Mouse (Mus musculus) left cerebral cortex, adult 9 months (tissue): Measurements from ENCODE around the gene Gm37419.

Experiments
- DNase-seq, 2 experiments: peaks; one replicate each; pipeline ENCODE4 v3.0.0; 2022; ENCODE audit warnings: low spot score in 2 of 2

Gm37419 gene

DNA sequence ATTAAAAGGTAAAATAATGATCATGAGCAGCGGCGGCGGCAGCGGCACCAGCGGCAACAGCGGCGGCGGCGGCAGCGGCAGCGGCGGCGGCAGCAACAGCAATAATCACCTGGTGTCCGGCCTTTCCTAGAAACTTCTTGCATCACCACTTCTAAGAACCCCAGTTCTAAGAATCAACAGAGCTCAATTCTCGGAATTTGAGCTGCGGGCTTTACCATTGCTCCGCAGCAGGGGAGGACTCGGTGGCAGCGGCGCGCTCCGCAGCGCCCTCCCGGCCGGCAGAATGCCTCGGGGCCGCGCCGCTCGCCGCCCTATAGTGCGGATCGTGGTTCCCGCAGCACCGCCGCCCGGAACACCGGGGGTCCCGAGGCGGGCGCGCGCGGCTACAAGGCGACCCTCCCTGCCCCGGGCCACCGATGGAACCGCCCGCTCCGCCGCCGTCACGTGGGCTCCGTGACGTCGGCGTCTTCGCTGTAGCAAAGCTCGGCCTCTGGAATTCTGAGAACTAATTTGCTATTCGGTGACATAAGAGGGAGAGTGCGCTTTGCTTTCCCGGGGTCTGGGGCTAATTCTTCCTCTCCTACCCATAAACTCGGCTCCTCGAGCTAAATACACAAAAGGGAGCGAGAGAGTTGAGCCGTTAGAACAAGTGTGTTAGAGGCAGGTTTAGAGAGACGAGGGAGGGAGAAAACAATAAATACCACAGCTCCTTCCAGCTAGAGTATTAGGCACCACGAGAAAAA lies at the start of gene Gm37419, which contains the start of gene Bcl6:
Gm37419 (plus strand) TSS at position 17 of the 743 bp plus-strand sequence.
Bcl6 (minus strand) TSS at position 387 of the 743 bp plus-strand sequence.
- peak; percentile 61 to 82 for DNase-seq

DNA sequence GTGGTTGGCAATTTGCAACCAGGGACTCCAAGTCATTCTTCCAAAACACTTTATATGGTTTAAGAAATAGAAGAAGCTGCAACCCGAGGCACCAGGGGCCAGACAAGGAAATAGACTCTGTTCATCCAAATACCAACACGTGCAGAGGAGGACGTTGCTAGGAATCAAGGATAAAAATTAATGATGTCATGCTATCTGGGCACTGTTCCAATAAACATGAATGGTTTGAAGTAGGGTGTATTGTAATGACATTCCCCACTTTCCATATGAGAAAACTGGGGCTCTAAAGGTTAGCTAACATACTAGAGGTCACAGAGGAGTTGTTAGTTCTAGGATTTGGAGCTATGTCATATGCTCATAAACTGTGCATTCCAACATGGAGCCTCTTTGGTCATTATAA lies 43.5 kb upstream of the Gm37419 start:
- DNase-seq, result no peak

DNA sequence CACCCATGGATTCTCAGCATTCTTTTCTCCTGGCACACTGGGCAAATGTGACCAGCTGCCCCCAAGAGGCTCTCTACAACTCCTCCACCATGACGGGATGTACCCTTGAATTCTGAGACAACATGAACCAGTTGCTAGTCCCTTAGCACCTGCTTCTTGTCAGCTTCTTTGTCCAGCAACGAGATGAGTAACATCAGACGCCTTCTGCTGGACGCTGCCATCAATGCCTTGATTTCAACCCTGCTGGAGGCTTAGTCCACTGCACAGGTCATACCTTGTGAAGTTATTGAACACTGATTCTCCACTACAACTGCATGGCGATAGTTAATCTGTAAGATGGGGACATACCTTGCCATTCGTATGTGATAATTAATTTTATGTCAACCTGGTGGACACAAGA lies 40.6 kb upstream of the Gm37419 start:
- DNase-seq, result no peak

DNA sequence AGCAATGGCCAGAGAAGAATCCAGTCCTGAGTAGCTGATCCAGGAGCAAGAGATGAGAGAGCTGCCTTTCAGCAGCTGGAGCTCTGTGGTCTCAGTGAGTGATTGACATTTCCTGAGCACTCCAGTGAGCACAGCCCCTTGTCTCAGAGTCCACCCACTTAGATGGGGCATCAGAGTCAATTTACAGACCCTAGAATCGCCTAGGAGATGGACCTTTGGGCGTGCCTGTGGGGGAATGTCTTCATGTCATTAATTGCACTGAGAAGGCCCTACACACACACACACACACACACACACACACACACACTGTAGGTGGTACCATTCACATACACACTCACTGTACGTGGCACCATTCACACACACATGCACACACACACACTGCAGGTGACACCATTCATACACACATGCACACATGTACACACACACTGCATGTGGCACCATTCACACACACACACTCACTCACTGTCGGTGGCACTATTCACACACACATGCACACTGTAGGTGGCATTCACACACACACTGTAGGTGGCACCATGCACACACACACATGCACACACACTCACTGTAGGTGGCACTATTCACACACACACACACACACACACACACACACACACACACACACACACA lies 36.1 kb upstream of the Gm37419 start:
- no peak for DNase-seq

- no peak for DNase-seq
These were observed 34.9 kb upstream of the Gm37419 start for GRCm38 (mm10) chr16:23953189-23953958.

DNA sequence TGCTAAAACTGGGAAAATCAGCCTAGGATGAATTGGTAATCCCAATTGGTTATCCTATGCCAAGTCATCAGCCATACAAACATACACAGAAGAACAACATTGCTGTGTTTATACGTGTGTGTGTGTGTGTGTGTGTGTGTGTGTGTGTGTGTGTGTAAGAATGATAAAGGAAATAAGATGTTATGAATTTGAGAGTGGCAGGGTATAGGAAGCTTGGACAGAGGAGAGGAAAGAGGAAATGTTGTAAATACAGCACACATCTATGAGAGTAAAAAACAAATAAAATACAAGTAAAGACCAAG lies 34.4 kb upstream of the Gm37419 start:
- no peak for DNase-seq

GRCm38 (mm10) chr16:23958938-23959337 lies 29.3 kb upstream of the Gm37419 start:
- no peak for DNase-seq

GRCm38 (mm10) chr16:23962401-23962800 lies 25.9 kb upstream of the Gm37419 start:
- DNase-seq, result no peak

DNA sequence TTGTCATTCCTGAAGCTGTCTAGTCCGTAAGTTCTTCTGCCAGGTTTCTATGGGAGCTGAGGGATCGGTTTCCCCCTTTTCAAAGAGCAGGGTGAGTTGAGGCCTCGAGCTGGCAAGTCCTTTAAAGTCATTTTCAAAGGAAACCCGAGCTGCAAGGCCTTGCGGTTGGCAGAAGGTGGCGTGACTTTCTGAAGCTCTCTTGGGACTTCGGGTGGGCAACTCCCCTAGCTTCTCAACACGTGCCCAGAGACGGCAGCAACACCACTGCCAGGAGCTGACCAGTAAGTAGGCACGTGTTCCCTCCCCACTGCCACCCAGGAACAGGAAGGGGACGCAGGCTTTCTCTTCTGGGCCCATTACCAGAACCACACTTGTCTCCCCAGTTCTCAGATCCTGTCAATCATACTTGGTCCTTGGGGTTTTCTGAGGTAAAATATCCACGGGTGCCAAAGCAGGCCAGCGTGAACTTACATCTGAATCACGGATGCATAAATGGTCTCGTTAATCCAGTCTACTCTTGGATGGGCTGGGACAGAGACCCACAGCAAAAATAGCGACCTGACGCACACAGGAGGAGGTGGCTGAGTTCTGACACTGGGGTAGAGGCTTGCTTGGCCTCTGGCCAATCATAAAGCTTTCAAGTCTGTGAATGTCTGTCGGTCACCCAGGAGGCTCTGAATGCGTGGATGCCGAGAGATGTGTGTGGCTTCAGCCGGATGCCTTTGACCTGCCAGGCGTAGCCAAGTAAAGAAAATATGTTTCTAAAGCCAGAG lies 24.2 kb upstream of the Gm37419 start:
- no peak for DNase-seq

DNA sequence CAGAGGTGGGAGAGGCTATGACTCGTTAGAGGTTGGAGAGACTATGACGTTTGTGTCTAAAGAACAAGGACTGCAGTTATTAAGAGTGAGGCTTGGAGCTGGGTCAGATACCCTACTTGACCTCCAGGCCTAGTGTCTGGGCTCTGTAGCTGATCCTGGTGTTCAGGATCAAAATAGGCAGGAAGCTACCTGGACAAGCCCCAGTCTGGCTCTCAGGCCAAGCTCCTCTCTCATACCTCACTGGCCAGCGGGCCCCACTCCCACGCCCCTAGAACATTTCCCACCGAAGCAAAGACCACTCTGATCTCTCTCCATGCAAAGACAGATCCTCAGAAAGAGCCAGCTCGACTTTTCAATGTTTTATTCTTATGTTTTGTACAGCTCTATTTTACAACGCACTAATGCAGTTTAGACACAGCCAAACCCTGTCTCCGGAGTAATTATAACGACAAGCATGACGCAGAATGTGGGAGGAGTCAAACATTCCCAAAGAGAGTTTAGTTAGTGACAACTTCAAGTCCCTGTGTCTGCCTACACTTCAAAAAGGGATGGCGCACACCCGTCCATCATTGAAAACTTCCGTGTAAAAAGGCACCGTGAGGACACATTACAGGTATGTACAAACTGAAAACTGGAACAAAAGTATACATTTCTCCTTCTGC lies 23.4 kb upstream of the Gm37419 start:
- DNase-seq, result no peak

- no peak for DNase-seq
These were observed 22.2 kb upstream of the Gm37419 start for GRCm38 (mm10) chr16:23966066-23966465.

DNA sequence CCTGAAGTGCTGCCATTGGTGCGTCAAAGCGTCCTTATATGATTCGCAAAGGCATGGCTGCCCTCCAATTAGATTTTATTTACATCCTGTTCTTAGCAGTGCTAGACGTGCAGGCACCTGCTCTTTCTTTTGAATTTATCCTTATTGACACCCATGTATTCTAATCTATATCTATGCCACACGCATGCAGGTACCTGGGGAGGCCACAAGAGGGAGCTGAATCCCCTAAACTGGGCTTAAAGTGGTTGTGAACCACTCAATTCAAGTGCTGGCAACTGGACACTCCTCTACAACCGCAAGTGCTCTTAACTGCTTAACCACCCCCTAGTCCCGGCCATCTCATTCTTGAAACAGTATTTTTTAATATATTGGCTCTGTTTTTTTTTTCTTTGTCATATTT lies 21.0 kb upstream of the Gm37419 start:
- no peak for DNase-seq

- DNase-seq, result no peak
These were observed 19.4 kb upstream of the Gm37419 start for GRCm38 (mm10) chr16:23968888-23969287.

GRCm38 (mm10) chr16:23969919-23970318 lies 18.4 kb upstream of the Gm37419 start:
- no peak for DNase-seq

DNA sequence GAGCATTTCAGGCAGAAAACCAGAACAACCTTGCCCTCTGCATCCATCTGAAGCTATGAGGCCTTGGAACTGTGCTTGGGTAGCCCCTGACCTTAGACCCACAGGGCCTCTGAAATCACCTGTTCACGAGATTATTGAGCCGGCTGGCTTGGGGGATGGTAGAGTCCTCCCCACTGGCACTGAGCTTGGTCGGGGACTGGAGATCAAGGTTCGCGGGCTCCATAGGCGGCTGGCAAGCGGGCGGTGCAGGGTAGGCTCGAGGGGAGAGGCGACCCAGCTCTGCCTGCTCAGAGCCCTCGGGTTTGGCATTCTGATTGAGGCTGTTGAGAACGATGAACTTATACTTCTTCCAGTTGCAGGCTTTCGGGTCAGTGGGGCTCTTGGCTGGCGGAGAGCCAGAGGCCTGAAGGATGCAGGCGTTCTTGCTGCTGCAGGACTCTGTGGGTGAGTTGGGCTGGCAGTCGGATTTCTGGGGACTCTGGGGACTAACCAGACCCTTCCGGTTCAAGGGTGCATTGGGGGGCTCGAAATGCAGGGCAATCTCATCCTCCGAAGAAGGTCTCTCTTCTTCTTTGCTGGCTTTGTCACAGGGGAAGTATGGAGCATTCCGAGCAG lies 16.0 kb upstream of the Gm37419 start:
- DNase-seq, result no peak

DNA sequence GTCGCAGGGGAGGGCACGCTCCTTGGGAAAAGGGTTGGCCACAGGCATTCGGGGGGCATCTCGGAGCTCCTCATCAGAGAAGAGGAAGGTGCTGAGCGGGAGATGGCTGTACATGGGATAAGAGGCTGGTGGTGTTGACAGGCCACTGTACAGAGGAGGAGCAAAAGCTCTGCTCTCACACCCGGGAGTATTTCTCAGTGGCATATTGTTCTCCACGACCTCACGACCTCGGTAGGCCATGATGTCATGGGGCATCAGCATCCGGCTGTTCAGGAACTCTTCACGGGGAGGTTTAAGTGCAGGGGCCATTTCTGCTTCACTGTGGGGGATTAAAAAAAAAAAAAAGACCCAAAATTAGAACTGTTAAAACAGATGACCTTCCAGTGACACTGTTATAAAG lies 15.4 kb upstream of the Gm37419 start:
- DNase-seq, result no peak

- no peak for DNase-seq
These were observed 14.5 kb upstream of the Gm37419 start for GRCm38 (mm10) chr16:23973635-23974367.

DNA sequence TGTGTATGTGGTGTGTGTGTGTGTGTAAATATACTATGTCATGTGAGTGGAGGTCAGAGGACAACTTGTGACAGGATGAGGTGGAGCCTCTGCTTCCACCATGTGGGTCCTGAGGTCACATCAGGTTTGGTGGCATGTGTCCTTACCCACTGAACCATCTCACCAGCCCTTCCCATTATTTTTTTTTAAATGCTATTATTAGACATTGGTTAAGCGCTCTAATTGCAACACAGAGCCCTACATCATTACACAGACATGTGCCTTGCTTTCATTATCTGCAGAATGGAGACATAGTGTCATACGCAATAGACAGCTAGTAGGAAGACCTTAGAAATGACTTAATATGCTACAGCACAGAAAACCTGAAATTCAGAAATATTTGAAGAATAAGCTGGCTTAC lies 12.1 kb upstream of the Gm37419 start:
- no peak for DNase-seq

DNA sequence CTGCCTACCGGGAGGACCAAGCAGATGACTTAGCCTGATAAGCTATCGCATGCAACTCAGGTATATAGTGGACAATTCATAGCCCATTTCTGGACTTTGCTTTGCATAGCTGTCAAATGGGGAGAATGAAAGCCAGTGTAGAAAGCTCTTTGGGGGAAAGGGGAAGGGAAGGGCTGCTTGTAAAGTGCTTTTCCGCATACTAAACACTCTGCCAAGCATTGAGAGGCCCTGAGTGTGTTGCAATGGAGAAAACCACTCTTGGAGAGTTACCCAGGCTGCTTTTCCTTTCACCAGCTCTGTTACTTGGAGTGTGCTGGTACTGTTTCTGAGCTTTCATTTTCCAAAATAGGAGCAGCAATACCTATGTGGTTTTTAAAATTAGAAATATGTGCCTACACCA lies 10.6 kb upstream of the Gm37419 start:
- DNase-seq, result no peak

DNA sequence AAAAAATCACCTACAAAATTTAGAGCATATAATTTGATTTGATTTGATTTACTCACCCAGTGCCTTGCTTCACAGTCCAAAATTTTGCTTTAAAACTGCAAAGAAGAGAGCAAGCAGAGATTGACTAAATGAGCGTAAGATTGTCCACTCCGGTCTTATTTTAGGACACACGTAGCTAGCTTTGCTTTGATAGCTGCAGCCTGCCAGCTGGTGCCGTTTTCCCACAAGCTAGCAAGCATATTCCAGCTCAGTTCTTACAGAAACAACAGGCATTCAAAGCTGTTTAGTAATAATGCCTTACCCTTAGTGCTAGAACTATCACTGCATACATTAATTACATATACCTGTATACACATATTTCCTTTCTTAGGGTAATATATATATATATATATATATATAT lies 9.8 kb upstream of the Gm37419 start:
- no peak for DNase-seq
